Mouse (Mus musculus) liver, embryonic 11.5 days (tissue): Measurements from ENCODE around the gene Slc5a3. TPM values are rescaled to one million over a fixed set of nuclear protein-coding genes. Genes with fewer than 3 reads are reported as not detected.

Experiments
- ATAC-seq: fragments of 200-750 bp; cut with Nextera tagmentation; replicated peaks from 2 replicates; pipeline ENCODE4 v1.8.0; 2017; ENCODE audit warnings: moderate number of reproducible peaks, mild to moderate bottlenecking, moderate TSS enrichment, moderate library complexity; ENCODE audit not compliant: low FRiP score
- DNase-seq: peaks from one replicate; pipeline ENCODE4 v3.0.0-alpha.2; 2017; ENCODE audit warnings: low spot score
- H3K27ac ChIP-seq: fragments of 300-500 bp; sonication (generic); 2 replicates; pipeline ENCODE4 v1.5.1; 2014; ENCODE audit warnings: mild to moderate bottlenecking, low read depth, low read length, control low read depth
- H3K27me3 ChIP-seq: fragments of 300-500 bp; sonication (generic); replicated peaks from 2 replicates; pipeline ENCODE4 v1.6.1; 2014; ENCODE audit warnings: low read length, mixed read lengths; ENCODE audit not compliant: control insufficient read depth, insufficient read depth
- H3K36me3 ChIP-seq: fragments of 300-500 bp; sonication (generic); 2 replicates; pipeline ENCODE4 v1.6.1; 2014; ENCODE audit warnings: mild to moderate bottlenecking, low read length, moderate library complexity, mixed read lengths; ENCODE audit not compliant: control insufficient read depth, insufficient read depth
- H3K4me1 ChIP-seq: fragments of 300-500 bp; sonication (generic); replicated peaks from 2 replicates; pipeline ENCODE4 v1.6.1; 2014; ENCODE audit warnings: low read length, mixed read lengths; ENCODE audit not compliant: control insufficient read depth, insufficient read depth
- H3K4me2 ChIP-seq: fragments of 300-500 bp; sonication (generic); 2 replicates; pipeline ENCODE4 v1.6.1; 2014; ENCODE audit warnings: mild to moderate bottlenecking, control low read depth, moderate library complexity
- H3K4me3 ChIP-seq: fragments of 300-500 bp; sonication (generic); 2 replicates; pipeline ENCODE4 v1.5.1; 2014; ENCODE audit warnings: low read depth, low read length, control low read depth
- H3K9ac ChIP-seq: fragments of 300-500 bp; sonication (generic); 2 replicates; pipeline ENCODE4 v1.6.1; 2014; ENCODE audit warnings: low read depth, low read length, control low read depth
- H3K9me3 ChIP-seq: fragments of 300-500 bp; sonication (generic); 2 replicates; pipeline ENCODE4 v1.6.1; 2016; ENCODE audit warnings: low read length, inconsistent platforms, mixed read lengths; ENCODE audit not compliant: control insufficient read depth
- WGBS: fragments of 180-500 bp; shearing (Covaris S2); extraction: QIAGEN DNeasy Blood & Tissue Kit; methylation state at CpG from one replicate; pipeline ENCODE4 v1.1.7; 2014; 5-methylcytosine and 5-hydroxymethylcytosine counted together
- polyA plus RNA-seq: library from polyadenylated mRNA; unstranded; fragments of >200 nt; fragmentation: Nextera tagmentation; extraction: Ambion mirVana; gene quantifications from 2 replicates; pipeline ENCODE4 v1.2.1, GENCODE M21; 2014

Gene Slc5a3
- polyA plus RNA-seq, 1 experiment from 2014 or later = 5.6 TPM

DNA sequence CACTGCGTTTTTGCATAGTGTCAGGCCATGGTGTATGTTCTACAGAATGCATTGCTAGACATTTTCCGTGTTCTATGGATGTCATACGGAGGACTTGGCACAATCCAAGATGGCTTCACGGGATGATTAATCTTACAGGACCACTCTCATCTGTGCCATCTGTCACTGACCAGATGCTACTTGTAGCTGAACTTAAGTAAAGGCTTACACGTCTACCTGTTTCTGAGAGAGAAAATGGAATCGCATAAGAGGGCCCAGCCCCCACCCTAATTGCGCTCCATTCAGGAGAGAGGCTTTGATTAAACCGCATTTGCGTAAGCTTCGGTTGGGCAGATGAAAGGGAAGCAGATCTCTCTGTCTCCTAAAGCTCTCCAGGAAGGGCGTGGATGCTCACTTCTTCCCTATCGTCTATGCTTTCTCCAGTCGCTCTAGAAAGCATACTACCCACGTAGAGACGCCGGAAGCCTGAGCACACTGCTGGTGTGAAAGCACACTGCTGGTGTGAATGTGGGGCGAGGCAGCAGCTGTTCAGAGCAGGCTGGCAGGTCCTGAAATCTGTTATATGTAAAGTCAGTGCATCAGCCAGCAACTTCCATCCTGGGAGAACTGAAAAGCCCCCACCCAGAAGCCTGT, 62.9 kb downstream of the Slc5a3 start:
- WGBS = 77% methylated on average over 17 of the region's 17 CpGs
- no peak overlapping the region for H3K9ac ChIP-seq
- no peak for DNase-seq

DNA sequence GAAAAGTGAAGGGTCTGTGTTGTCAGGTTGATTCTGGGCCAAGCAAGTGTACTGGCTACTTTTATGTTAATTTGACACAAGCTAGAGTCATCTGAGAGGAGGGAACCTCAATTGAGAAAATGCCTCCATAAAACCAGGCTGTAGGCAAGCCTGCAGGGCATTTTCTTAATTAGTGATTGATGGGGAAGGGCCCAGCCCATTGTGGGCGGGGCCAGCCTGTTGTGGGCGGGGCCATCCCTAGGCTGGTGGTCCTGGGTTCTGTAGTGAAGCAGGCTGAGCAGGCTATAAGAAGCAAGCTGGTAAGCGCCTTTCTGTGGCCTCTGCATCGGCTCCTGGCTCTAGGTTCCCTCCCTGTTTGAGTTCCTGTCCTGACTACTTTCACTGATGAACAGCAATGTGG, 69.1 kb downstream of the Slc5a3 start:
- H3K4me2 ChIP-seq = no peak overlapping the region
- 51% methylated on average over 4 of the region's 4 CpGs for WGBS
- no peak overlapping the region for H3K4me3 ChIP-seq
- H3K36me3 ChIP-seq = no peaks in the 10 kb centered on the region
- ATAC-seq = no peak
- H3K9me3 ChIP-seq = 0 out of 2 replicates have a peak, but pooled peaks cover 2% of the 10 kb centered on the region
- H3K4me1 ChIP-seq = no peaks in the 10 kb centered on the region
- no peak overlapping the region for H3K9ac ChIP-seq
- no peak overlapping the region for H3K27ac ChIP-seq
- DNase-seq = no peak
- no peaks in the 10 kb centered on the region for H3K27me3 ChIP-seq

More for the DNA sequence above, 62.9 kb downstream of the Slc5a3 start:
- no peaks in the 10 kb centered on the region for H3K27me3 ChIP-seq
- H3K9me3 ChIP-seq = 0 out of 2 replicates have a peak, but pooled peaks cover 2% of the 10 kb centered on the region
- ATAC-seq = no peak
- H3K36me3 ChIP-seq = no peaks in the 10 kb centered on the region
- no peak overlapping the region for H3K4me3 ChIP-seq
- no peak overlapping the region for H3K27ac ChIP-seq
- H3K4me2 ChIP-seq = no peak overlapping the region
- H3K4me1 ChIP-seq = peaks cover 3% of the 10 kb centered on the region; the same call in 1 of the 2 replicates

DNA sequence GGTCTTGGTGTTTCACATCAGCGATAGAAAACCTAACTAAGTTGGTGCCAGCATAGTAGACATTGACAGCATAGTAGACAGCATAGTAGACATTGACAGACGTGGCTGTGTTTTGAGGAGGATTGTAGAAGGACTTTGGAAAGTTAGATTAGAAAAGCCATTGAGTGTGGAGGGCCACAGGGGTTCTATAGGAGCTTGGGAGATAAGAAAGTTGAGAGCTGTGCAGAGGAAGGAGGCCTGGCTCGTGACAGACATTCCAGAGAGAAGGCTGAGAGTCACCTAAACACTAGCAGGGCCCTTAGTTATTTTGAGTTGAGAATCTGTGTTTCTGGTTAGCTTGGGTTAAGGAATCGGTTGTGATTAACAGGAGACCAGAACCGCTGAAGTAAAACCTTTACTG, 69.5 kb downstream of the Slc5a3 start:
- H3K36me3 ChIP-seq = no peaks in the 10 kb centered on the region
- H3K4me2 ChIP-seq = no peak overlapping the region
- H3K9me3 ChIP-seq = 0 out of 2 replicates have a peak, but pooled peaks cover 2% of the 10 kb centered on the region
- DNase-seq = no peak
- no peak overlapping the region for H3K27ac ChIP-seq
- H3K4me3 ChIP-seq = no peak overlapping the region
- no peak overlapping the region for H3K9ac ChIP-seq
- no peaks in the 10 kb centered on the region for H3K27me3 ChIP-seq
- ATAC-seq = no peak
- WGBS = 71% methylated on average over 5 of the region's 5 CpGs
- no peaks in the 10 kb centered on the region for H3K4me1 ChIP-seq

DNA sequence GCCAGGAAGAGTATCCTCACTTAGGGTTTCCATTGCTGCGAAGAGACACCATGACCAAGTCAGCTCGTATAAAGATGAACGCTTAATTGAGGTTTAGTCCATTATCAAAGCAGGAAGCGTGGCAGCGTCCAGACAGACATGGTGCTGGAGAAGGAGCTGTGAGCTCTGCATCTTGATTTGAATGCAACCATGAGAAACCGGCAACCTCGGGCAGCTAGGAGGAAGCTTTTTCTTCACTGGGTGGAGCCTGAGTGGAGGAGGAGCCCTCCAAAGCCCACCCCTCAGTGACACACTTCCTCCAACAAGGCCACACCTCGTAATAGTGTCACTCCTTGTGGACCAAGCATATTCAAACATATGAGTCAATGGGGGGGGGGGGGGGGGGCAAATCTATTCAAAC, 71.7 kb downstream of the Slc5a3 start:
- Histone ChIP-seq H3K36me3 (no peaks in the 10 kb centered on the region), H3K9ac (no peak overlapping the region), H3K4me1 (no peaks in the 10 kb centered on the region), H3K27me3 (no peaks in the 10 kb centered on the region), H3K9me3 (no peaks in the 10 kb centered on the region), H3K4me3 (no peak overlapping the region), H3K27ac (no peak overlapping the region), H3K4me2 (no peak overlapping the region)
- 74% methylated on average over 8 of the region's 8 CpGs for WGBS
- DNase-seq (no peak), ATAC-seq (no peak)

GRCm38 (mm10) chr16:92132511-92132910, 74.4 kb downstream of the Slc5a3 start:
- no peaks in the 10 kb centered on the region for H3K9me3 ChIP-seq
- H3K36me3 ChIP-seq = no peaks in the 10 kb centered on the region
- H3K27ac ChIP-seq = no peak overlapping the region
- no peak for DNase-seq
- H3K9ac ChIP-seq = no peak overlapping the region
- H3K4me3 ChIP-seq = no peak overlapping the region
- no peak for ATAC-seq
- H3K4me2 ChIP-seq = no peak overlapping the region
- no peaks in the 10 kb centered on the region for H3K4me1 ChIP-seq
- 83% methylated on average over 4 of the region's 4 CpGs for WGBS
- no peaks in the 10 kb centered on the region for H3K27me3 ChIP-seq

- no peak overlapping the region for H3K27ac ChIP-seq
- H3K4me1 ChIP-seq = no peaks in the 10 kb centered on the region
- 87% methylated on average over 11 of the region's 11 CpGs for WGBS
- no peak overlapping the region for H3K4me3 ChIP-seq
- DNase-seq = no peak
- H3K9ac ChIP-seq = no peak overlapping the region
- H3K27me3 ChIP-seq = no peaks in the 10 kb centered on the region
- no peak for ATAC-seq
- H3K9me3 ChIP-seq = no peaks in the 10 kb centered on the region
- no peak overlapping the region for H3K4me2 ChIP-seq
- no peaks in the 10 kb centered on the region for H3K36me3 ChIP-seq
These were observed 76.1 kb downstream of the Slc5a3 start for GRCm38 (mm10) chr16:92134148-92134764.

DNA sequence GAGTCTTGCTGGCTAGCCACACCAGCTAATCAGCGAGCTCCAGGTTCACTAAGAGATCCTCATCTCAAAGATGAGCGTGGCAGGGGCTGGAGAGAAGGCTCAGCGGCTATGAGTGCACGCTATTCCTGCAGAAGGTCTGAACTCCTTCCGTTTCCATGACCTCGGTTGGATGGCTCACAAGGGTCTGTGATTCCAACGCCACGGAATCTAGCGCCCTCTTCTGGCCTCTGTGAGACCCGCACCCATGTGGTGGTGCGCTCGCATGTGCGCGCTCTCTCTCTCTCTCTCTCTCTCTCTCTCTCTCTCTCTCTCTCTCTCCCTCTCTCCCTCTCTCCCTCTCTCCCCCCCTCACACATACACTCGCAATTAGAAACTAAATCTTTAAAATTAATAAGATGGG, 78.2 kb downstream of the Slc5a3 start:
- no peak for DNase-seq
- no peak overlapping the region for H3K4me3 ChIP-seq
- no peak overlapping the region for H3K9ac ChIP-seq
- H3K27ac ChIP-seq = no peak overlapping the region
- WGBS = 89% methylated on average over 15 of the region's 15 CpGs
- no peaks in the 10 kb centered on the region for H3K9me3 ChIP-seq
- no peaks in the 10 kb centered on the region for H3K36me3 ChIP-seq
- ATAC-seq = no peak
- H3K4me1 ChIP-seq = no peaks in the 10 kb centered on the region
- H3K27me3 ChIP-seq = no peaks in the 10 kb centered on the region
- H3K4me2 ChIP-seq = no peak overlapping the region
